In genomic region chr6:114920523-114921445, GRCm38 (mm10) we compare ENCODE assay signal across 8 mouse cellular contexts. TPM values are rescaled to one million over a fixed set of nuclear protein-coding genes. Genes with fewer than 3 reads are reported as not detected.
DNase-seq lines count a peak whose midpoint lies in the region; ATAC-seq and TF ChIP-seq lines count a peak whose summit lies in the region.

No protein-coding gene starts in this region.

- TF ChIP-seq CTCF in liver, embryonic 14.5 days (IDR thresholded peaks at IDR 0.05; ENCODE audit: low read depth), result no peak

- ATAC-seq in forebrain, embryonic 15.5 days (replicated peaks), result peak; percentile 44; the same call in 1 of the 2 replicates
- ATAC-seq in hindbrain, embryonic 16.5 days, result peak; percentile 40; the same call in 1 of the 2 replicates
- ATAC-seq in liver, embryonic 14.5 days (ENCODE audit: insufficient read depth), result peak; percentile 62

- TF ChIP-seq EP300 in liver, embryonic 14.5 days (IDR thresholded peaks at IDR 0.05; ENCODE audit: low read depth), result no peak

- no peaks in the 10 kb centered on the region for H3K9me3 ChIP-seq in forebrain, embryonic 15.5 days
- no peaks in the 10 kb centered on the region for H3K9me3 ChIP-seq in hindbrain, embryonic 16.5 days (ENCODE audit: control insufficient read depth, low read length)
- H3K9me3 ChIP-seq in liver, embryonic 14.5 days (ENCODE audit: control insufficient read depth, low read length), result no peaks in the 10 kb centered on the region

- peaks cover 55% of the 10 kb centered on the region for H3K4me1 ChIP-seq in forebrain, embryonic 15.5 days
- peaks cover 44% of the 10 kb centered on the region for H3K4me1 ChIP-seq in hindbrain, embryonic 16.5 days (ENCODE audit: control insufficient read depth, insufficient read depth, low read depth, low read length)
- H3K4me1 ChIP-seq in liver, embryonic 14.5 days (replicated peaks; ENCODE audit: control insufficient read depth in 2 of 2, insufficient read depth in 2 of 2, low read length in 1 of 2), result peaks cover 5 to 30% of the 10 kb centered on the region in 2 experiments

- DNase-seq in 3T3-L1 (ENCODE audit: low read depth, low spot score), result peak; percentile 76
- peak; percentile 81 for DNase-seq in adrenal gland, adult 2 months
- no peak for DNase-seq in liver, embryonic 14.5 days (ENCODE audit: low read depth in 3 of 3, low spot score in 3 of 3)
- peak; percentile 69 to 72 for DNase-seq in natural killer cell, adult 2 months (ENCODE audit: low spot score in 2 of 2)
- no peak for DNase-seq in Muller cell, postnatal 12 days (ENCODE audit: inconsistent ontology term)
- no peak for DNase-seq in urinary bladder, postnatal 36 days (ENCODE audit: low spot score in 2 of 2)

- H3K4me2 ChIP-seq in forebrain, embryonic 15.5 days (replicated peaks), result peak overlapping the region; percentile 62
- peak overlapping the region; percentile 60 for H3K4me2 ChIP-seq in hindbrain, embryonic 16.5 days (ENCODE audit: low read length)
- peak overlapping the region; percentile 71 for H3K4me2 ChIP-seq in liver, embryonic 14.5 days (ENCODE audit: low read depth)

- no peaks in the 10 kb centered on the region for H3K36me3 ChIP-seq in forebrain, embryonic 15.5 days
- no peaks in the 10 kb centered on the region for H3K36me3 ChIP-seq in hindbrain, embryonic 16.5 days (ENCODE audit: control insufficient read depth, insufficient read depth, low read length)
- H3K36me3 ChIP-seq in liver, embryonic 14.5 days (replicated peaks; ENCODE audit: control insufficient read depth, insufficient read depth, low read depth), result no peaks in the 10 kb centered on the region

- H3K27me3 ChIP-seq in forebrain, embryonic 15.5 days, result no peaks in the 10 kb centered on the region
- no peaks in the 10 kb centered on the region for H3K27me3 ChIP-seq in hindbrain, embryonic 16.5 days (replicated peaks; ENCODE audit: control insufficient read depth, insufficient read depth, low read length)
- no peaks in the 10 kb centered on the region for H3K27me3 ChIP-seq in liver, embryonic 14.5 days (ENCODE audit: control insufficient read depth, insufficient read depth, low read length)

- 3% methylated on average over 17 of the region's 17 CpGs for WGBS in forebrain, embryonic 15.5 days
- WGBS in hindbrain, embryonic 16.5 days, result 2% methylated on average over 17 of the region's 17 CpGs
- 1% methylated on average over 17 of the region's 17 CpGs for WGBS in liver, embryonic 14.5 days (ENCODE audit: insufficient replicate concordance)

- H3K4me3 ChIP-seq in forebrain, embryonic 15.5 days, result peak overlapping the region; percentile 53
- peak overlapping the region; percentile 47 for H3K4me3 ChIP-seq in hindbrain, embryonic 16.5 days (ENCODE audit: low read length)
- peak overlapping the region; percentile 62 to 81 for H3K4me3 ChIP-seq in liver, embryonic 14.5 days (ENCODE audit: insufficient read depth in 1 of 2, low read depth in 2 of 2, low read length in 2 of 2)

- peak overlapping the region; percentile 52 for H3K9ac ChIP-seq in forebrain, embryonic 15.5 days (replicated peaks)
- peak overlapping the region; percentile 75 for H3K9ac ChIP-seq in hindbrain, embryonic 16.5 days (ENCODE audit: low read depth, low read length)
- H3K9ac ChIP-seq in liver, embryonic 14.5 days (replicated peaks), result peak overlapping the region; percentile 77

- H3K27ac ChIP-seq in forebrain, embryonic 15.5 days (replicated peaks), result peak overlapping the region; percentile 58
- H3K27ac ChIP-seq in hindbrain, embryonic 16.5 days (ENCODE audit: low read depth, low read length), result peak overlapping the region; percentile 77
- peak overlapping the region; percentile 68 for H3K27ac ChIP-seq in liver, embryonic 14.5 days

RNA-seq across cellular contexts. Expression of gene Vgll4, which starts 49.0 kb away (rescaled TPM):
- total RNA-seq in adrenal gland, adult 2 months (2021), result 10 to 100 TPM; 57.5 to 76.3 TPM
- 55.2 and 60.2 TPM in 2 replicates for polyA plus RNA-seq in adrenal gland, adult 2 months (2012; rRNA removed)
- polyA plus RNA-seq in forebrain, embryonic 15.5 days (2015; fragmentation: Nextera tagmentation; extraction: Ambion mirVana), result 83.1 and 88.6 TPM in 2 replicates
- 60.2 and 62.0 TPM in 2 replicates for polyA plus RNA-seq in hindbrain, embryonic 16.5 days (2015; fragmentation: Nextera tagmentation; extraction: Ambion mirVana)
- 4.6 TPM in 2 replicates for polyA plus RNA-seq in liver, embryonic 14.5 days (2012; rRNA removed)
- polyA plus RNA-seq in liver, embryonic 14.5 days (2014; fragmentation: Nextera tagmentation; extraction: Ambion mirVana), result 5.5 and 7.3 TPM in 2 replicates

Comparison
In these comparisons a context has a peak if more than half of its experiments do, and no peak if none do; other contexts are left out.
1. DNase-seq: peak in 3T3-L1 (single experiment), adrenal gland, adult 2 months (single experiment) and natural killer cell, adult 2 months (2 of 2); none in liver, embryonic 14.5 days (0 of 3), Muller cell, postnatal 12 days (single experiment) and urinary bladder, postnatal 36 days (0 of 2).
2. Peak in every context shown above with its lines, with median percentiles within 50 percentile points of each other: ATAC-seq, H3K27ac ChIP-seq, H3K4me2 ChIP-seq, H3K4me3 ChIP-seq and H3K9ac ChIP-seq.